Mouse (Mus musculus): ENCODE measurements around the gene D430019H16Rik. TPM values are rescaled to one million over a fixed set of nuclear protein-coding genes. Genes with fewer than 3 reads are reported as not detected.

The D430019H16Rik gene
- total RNA-seq, 1 experiment from 2014 or later, result not detected

DNA sequence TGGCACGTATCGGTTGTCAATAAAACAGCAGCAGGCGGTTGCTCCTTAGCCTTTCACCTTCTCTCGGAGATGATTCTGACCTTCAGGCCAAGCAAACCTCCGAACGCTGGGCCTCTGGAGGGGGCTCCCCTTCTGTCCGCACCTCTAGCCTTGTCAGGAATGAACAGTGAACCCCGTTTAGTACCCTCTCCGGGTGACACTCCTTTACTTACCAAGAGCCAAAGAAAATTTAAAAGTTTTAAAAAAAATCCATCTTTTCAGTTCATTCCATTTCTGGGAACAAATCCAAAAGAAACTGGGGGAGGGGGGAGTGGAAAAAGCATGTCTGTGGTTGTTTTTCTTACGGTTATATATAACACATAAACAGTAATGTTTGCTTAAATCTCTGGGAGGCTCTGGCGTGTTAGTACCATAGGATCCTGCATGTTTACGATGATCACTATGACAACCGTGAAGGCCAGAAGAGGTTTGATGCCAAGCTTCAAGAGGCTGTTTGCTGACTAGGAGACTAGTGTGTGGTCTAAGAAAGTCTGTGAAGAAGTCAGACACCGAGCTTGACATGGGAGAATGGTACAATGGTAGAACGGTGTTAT, 67.6 kb downstream of the D430019H16Rik start:
- ATAC-seq (replicated peaks in 1 of 2; ENCODE audit: insufficient read depth in 1 of 2, low FRiP score in 2 of 2, low TSS enrichment in 1 of 2, low read depth in 1 of 2, poor library complexity in 2 of 2, severe bottlenecking in 2 of 2), result no peak

DNA sequence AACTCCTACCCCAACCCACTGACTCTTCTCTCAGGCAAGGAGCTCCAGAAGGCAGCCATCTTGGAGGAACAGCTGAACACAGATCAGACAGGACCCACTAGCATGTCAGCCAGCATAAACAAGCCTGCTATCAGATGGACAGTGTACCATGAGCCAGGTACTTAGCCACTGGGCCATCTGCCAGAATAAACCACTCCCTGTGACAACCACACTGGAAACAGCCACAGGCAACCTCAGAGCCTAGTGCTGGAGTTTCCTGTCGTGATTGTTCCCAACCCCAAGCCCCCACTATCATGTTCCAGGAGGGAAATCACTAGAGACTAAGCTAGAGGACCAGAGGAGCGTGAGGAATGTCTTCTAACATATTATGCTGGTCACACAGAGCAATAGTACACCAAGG, 70.1 kb downstream of the D430019H16Rik start:
- no peak for ATAC-seq (replicated peaks in 1 of 2; ENCODE audit: insufficient read depth in 1 of 2, low FRiP score in 2 of 2, low TSS enrichment in 1 of 2, low read depth in 1 of 2, poor library complexity in 2 of 2, severe bottlenecking in 2 of 2)

DNA sequence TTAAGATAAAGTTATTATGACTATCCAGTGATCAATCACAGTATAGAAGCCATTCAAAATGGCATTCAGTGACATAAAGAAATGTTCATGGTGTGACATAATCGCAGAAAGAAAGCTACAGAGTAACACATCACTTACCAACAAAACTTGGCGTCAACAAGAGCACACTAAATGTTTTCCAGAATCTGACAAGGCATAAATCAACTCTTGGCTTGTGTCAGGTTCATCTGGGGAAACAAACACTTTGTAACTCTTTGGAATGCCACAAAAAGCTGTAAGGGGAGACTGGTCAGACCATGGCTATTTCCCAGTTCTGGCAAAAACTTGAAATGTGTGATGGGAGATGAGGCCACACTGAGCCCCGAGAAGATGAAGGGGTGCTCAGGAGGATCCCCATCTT, 72.5 kb downstream of the D430019H16Rik start:
- no peak for ATAC-seq (replicated peaks in 1 of 2; ENCODE audit: insufficient read depth in 1 of 2, low FRiP score in 2 of 2, low TSS enrichment in 1 of 2, low read depth in 1 of 2, poor library complexity in 2 of 2, severe bottlenecking in 2 of 2)

DNA sequence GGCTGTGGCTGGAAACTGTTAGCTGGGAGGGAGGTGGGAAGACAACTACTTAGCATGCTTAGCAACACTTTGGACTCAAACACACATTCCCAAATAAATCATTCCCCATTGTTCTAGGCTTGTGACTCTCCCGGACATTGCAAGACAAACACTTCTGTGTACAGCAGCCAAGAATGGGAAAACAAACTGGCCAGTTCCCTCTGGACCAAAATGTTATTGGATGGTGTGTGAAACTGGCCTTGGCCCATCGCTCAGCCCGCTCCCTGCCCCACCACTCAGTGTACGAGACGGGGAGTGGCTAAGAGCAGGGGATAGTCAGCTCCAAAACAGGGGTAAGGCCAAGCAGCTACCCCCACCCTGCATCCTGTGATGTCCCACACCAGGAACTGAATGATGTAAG, 73.2 kb downstream of the D430019H16Rik start:
- ATAC-seq (replicated peaks in 1 of 2; ENCODE audit: insufficient read depth in 1 of 2, low FRiP score in 2 of 2, low TSS enrichment in 1 of 2, low read depth in 1 of 2, poor library complexity in 2 of 2, severe bottlenecking in 2 of 2), result no peak; a peak in 1 of 4 replicates

DNA sequence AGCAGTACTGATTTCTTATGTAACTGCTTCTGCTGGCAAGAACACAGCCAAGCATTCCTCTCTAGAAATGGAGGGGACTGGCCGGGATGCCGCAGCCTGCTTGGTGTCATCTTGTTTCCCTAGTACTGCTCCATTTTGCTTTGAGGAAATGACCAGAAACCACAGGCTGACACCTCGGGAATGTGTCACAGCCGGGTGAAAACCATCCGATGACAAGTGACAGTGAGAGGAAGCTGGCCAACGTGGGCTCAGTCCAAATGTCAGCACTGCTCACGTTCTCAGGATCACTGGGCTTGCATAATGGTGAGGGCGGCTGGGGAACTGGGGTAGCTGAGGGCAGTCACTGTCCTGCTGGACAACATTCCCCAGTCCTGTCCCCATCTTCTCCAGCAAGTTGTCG, 75.9 kb downstream of the D430019H16Rik start:
- 0 out of 4 replicates have a peak, but pooled peaks of 1 of the 2 experiments have one; percentile 17 for ATAC-seq (replicated peaks in 1 of 2; ENCODE audit: insufficient read depth in 1 of 2, low FRiP score in 2 of 2, low TSS enrichment in 1 of 2, low read depth in 1 of 2, poor library complexity in 2 of 2, severe bottlenecking in 2 of 2)

DNA sequence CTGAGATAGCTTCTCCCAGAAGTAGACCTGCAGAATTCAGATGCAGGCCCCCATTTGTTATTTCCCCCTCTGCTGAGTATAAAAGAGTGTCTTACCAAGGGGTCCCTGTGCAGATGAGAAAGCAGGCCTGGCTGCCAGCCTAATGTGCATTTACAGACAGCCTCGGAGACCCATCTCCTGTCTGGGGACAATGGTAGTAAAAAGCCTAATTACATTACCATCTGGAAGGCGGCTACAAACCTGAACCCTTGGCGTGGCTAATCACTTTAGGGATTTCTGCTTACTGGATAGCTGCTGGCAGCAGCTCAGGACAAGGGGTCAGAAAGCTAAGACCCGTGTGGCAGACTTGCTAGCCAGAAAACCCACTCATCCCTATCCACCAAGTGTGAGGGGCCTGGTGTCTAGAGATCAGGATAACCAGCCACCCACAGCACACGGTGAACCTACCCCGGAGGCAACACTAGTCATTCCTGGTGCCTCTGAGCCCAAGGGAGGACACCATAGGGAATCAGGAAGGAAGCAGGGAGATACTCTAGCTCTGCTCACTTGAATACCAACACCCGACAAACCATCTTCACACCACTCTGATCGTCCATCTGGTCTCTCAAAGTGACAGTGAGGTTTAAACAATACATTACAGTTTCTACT, 78.2 kb downstream of the D430019H16Rik start:
- no peak for ATAC-seq (replicated peaks in 1 of 2; ENCODE audit: insufficient read depth in 1 of 2, low FRiP score in 2 of 2, low TSS enrichment in 1 of 2, low read depth in 1 of 2, poor library complexity in 2 of 2, severe bottlenecking in 2 of 2)

DNA sequence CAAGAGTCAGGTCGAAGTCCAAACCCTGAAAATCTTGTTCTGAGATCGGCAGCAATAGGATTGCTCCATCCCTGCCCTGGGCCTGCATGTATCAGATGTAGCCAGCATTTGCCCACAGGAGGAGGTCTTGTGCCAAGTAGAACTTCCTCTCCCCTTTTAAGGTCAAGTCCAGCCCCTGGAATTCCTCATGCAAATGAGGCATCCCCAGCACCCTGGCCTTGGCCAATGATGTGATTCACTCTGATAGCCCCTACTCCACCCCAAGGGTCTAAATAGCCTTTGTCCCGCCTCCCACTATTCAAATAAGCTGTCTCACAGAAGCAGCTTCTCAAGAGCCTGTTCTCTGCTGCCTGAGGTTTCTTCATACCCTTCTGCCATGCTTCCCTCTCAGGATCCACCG, 81.2 kb downstream of the D430019H16Rik start:
- no peak for ATAC-seq (replicated peaks in 1 of 2; ENCODE audit: insufficient read depth in 1 of 2, low FRiP score in 2 of 2, low TSS enrichment in 1 of 2, low read depth in 1 of 2, poor library complexity in 2 of 2, severe bottlenecking in 2 of 2)

DNA sequence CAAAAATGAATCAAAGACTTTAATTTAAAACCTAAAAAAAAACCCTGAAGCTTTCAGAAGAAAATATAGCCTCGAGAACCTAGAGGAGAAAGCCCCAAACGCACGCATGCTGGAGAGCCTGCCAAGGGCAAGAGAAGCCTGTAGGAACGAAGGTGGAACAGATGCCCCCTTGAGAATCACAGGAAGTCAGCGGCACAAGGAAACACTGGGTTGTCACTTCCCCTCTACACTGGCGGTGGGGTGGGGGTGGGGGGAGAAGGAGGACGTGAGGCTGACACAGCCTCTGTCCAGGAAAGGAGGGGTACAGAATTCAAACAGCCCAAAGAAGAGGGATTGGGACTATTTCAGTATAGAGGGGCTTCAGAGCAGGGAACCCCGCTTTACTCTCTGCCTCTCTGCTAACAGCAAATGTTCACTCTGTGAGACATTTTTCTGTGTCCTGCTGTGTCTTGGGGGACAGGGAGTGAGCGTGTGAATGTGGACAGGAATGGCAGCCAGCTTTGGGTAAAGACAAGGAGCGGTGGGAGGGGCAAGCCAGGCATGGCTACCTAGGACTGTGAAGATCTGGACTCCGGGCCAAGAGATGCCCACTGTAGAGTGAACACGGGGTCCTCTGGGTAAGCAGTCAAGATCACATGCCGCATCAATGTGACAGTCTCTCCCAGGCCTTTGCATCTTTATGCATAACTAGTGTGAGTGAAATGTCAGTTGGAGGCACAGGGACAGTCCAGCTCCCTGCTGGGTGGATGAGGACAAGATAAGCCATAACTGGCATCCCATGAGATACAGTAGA, 82.5 kb downstream of the D430019H16Rik start:
- ATAC-seq (replicated peaks in 1 of 2; ENCODE audit: insufficient read depth in 1 of 2, low FRiP score in 2 of 2, low TSS enrichment in 1 of 2, low read depth in 1 of 2, poor library complexity in 2 of 2, severe bottlenecking in 2 of 2), result 0 out of 4 replicates have a peak, but pooled peaks of 1 of the 2 experiments have one; percentile 46

DNA sequence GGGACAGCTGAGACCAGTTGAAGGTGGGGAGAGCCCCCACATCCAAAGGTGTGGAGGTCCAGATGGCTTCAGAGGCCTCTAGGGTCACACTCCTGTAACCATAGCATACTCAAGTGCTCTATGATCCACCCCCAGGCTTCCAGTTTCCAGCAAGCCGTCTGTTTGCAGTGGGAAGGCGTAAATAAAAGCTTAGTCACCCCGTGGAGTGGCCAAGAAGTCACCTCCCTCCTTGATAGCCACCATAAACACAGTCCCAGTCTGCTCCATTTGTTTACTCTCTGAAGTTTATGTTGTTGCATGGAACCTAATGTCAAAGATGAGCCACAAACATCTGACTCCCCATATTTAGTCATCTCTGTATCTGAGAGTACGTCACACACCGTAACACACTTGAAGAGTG, 83.5 kb downstream of the D430019H16Rik start:
- no peak for ATAC-seq (replicated peaks in 1 of 2; ENCODE audit: insufficient read depth in 1 of 2, low FRiP score in 2 of 2, low TSS enrichment in 1 of 2, low read depth in 1 of 2, poor library complexity in 2 of 2, severe bottlenecking in 2 of 2)

DNA sequence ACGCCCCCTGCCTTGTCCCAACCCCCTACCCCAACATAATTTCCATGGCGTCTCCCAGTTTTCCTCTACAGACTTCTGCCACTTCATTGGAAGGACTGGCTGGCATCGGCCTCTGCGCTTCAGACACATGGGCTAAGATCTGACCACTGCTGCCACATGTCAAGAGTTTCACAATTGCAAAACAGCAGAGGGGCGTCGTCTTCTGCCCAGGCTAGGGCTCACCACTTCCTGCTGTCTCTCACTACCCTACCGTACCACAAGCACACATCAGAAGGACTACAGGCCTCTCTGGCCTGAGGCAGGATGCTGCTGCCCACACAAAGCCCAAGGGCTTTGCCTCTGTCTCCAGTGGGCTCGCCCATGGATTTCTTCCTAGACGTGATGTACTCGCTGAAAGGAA, 86.0 kb downstream of the D430019H16Rik start:
- ATAC-seq (replicated peaks in 1 of 2; ENCODE audit: insufficient read depth in 1 of 2, low FRiP score in 2 of 2, low TSS enrichment in 1 of 2, low read depth in 1 of 2, poor library complexity in 2 of 2, severe bottlenecking in 2 of 2), result peak; percentile 25 to 43; a peak in 2 of 4 replicates

DNA sequence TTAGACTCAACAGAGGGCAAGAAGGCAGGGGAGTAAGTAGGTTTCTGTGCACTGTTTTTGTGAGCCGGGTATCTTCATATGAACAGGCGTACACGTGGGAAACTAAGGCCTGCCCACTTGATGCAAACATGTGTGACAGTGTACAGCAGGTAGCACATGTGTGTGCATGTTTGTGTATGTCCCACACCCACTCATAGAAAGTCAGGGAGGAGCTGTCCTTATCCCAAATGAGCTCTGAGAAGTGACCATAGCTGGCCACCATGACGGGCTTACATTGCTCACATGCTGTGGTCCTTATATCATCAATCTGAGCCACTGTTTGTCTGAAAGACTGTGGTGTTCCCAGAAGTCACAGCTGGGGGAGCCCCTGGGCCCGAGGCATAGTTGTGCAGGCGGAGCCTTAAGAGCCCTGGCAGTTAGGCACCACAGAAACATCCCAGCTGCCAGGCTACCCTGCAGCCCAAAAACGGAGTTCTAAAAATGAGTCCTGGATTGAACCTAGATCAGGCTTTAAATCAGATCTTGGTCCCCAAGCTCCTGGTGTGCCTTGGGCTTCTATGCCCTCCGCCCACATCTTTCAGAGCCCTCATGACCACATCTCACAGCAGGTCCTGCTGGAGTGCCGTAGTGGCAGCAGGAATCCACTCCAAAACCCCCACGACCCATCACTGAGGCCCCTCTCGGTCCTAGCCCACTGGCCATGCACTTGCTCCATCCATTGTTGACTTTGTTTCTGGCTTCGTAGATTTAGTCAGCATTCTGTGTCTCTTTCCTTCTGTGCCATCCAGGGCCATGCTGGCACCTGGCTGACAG, 88.1 kb downstream of the D430019H16Rik start:
- no peak for ATAC-seq (replicated peaks in 1 of 2; ENCODE audit: insufficient read depth in 1 of 2, low FRiP score in 2 of 2, low TSS enrichment in 1 of 2, low read depth in 1 of 2, poor library complexity in 2 of 2, severe bottlenecking in 2 of 2)

DNA sequence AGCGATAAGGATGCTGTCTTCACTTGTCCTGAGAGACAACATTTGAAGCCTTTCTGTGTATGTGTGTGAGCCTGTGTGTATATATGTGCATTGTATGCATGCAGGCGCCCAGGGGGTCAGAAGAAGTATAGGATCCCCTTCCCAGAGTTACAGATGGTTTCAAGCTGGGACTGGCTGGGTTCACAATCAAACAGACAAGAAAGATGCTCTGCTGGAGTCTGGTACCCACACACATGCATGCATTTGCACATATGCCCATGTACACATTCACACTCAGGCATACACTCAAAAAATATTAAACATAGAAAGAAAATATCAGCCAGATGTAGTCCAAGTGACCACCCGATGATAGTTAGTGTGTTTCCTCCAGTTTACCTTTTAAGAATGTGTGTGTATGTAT, 88.9 kb downstream of the D430019H16Rik start:
- no peak for ATAC-seq (replicated peaks in 1 of 2; ENCODE audit: insufficient read depth in 1 of 2, low FRiP score in 2 of 2, low TSS enrichment in 1 of 2, low read depth in 1 of 2, poor library complexity in 2 of 2, severe bottlenecking in 2 of 2)

Other genes with a start within 250 kb of the D430019H16Rik start
- not detected in 2 replicates for gene Tcl1, start 231.1 kb upstream of the D430019H16Rik start, total RNA-seq (2017)
- not detected in 2 replicates for gene Tunar, start 120.0 kb upstream of the D430019H16Rik start, total RNA-seq (2017)
- not detected in 2 replicates for gene Bdkrb2, start 109.4 kb downstream of the D430019H16Rik start, total RNA-seq (2017)
- not detected in 2 replicates for gene Bdkrb1, start 149.2 kb downstream of the D430019H16Rik start, total RNA-seq (2017)
- 12.4 and 16.9 TPM in 2 replicates for gene Gskip, start 231.0 kb downstream of the D430019H16Rik start, total RNA-seq (2017)
- gene Atg2b, start 231.4 kb downstream of the D430019H16Rik start, total RNA-seq (2017), result 24.3 and 32.7 TPM in 2 replicates

Data from hematopoietic stem cell, adult 5-6 weeks (primary cell).